Mouse (Mus musculus): ENCODE data around the gene Lif. TPM values are rescaled to one million over a fixed set of nuclear protein-coding genes. Genes with fewer than 3 reads are reported as not detected.

Gene Lif
- polyA plus RNA-seq, 1 experiment: 0.90 TPM

DNA sequence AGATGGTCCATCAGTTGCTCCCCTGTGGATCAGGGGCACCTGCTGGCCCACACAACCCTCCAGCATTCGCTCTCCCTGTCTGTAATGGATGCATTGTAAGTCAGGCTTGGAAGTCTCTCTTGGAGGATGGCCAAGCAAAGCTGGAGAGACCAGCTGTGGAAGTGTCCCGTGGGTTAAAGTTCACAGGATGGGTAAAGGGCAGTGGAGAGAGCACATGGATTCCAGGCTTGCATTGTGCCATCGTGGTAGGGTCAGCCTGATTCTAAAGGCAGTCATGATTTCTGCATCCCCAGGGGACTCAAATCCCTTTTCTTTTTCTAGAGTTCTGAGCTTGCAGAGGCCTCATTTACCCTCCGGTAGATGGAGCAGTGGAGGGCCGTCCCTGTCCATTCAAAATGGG, 399 bp downstream of the Lif start:
- Histone ChIP-seq H3K4me1 (ENCODE audit: control insufficient read depth, insufficient read depth, low read length) (no peaks in the 10 kb centered on the region), H3K4me3 (ENCODE audit: insufficient read depth, low read length) (no peak overlapping the region), H3K27ac (ENCODE audit: insufficient read depth, low read length) (no peak overlapping the region)
- TF ChIP-seq CTCF (IDR thresholded peaks at IDR 0.05; ENCODE audit: extremely low read depth, insufficient read depth, low read length) (no peak), POLR2A (IDR thresholded peaks at IDR 0.05; ENCODE audit: extremely low read depth, insufficient read depth, low read length) (no peak)

DNA sequence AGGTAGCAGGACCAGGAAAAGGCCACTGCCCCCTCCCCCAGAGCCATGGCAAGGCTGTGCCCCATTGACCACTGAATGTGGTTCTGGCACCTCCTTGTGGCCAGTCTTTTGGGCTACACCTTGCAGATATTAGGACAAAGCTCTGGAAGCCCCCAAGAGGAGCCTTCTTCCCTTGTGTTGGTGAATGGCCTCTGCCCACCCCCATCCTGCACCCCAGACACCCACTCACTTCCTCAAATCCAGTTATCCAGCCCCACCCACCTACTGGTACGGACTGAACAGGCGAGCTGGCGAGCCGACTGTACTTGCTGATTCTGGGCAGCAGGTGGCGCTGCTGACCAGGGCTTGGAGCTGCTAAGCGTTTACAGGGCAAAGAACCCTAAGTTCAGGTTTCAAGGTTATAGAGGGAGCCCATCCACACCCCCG, 1.3 kb downstream of the Lif start:
- Histone ChIP-seq H3K4me1 (ENCODE audit: control insufficient read depth, insufficient read depth, low read length) (no peaks in the 10 kb centered on the region), H3K27ac (ENCODE audit: insufficient read depth, low read length) (no peak overlapping the region), H3K4me3 (ENCODE audit: insufficient read depth, low read length) (no peak overlapping the region)
- TF ChIP-seq CTCF (IDR thresholded peaks at IDR 0.05; ENCODE audit: extremely low read depth, insufficient read depth, low read length): peak; percentile 93
- no peak for TF ChIP-seq POLR2A (IDR thresholded peaks at IDR 0.05; ENCODE audit: extremely low read depth, insufficient read depth, low read length)

DNA sequence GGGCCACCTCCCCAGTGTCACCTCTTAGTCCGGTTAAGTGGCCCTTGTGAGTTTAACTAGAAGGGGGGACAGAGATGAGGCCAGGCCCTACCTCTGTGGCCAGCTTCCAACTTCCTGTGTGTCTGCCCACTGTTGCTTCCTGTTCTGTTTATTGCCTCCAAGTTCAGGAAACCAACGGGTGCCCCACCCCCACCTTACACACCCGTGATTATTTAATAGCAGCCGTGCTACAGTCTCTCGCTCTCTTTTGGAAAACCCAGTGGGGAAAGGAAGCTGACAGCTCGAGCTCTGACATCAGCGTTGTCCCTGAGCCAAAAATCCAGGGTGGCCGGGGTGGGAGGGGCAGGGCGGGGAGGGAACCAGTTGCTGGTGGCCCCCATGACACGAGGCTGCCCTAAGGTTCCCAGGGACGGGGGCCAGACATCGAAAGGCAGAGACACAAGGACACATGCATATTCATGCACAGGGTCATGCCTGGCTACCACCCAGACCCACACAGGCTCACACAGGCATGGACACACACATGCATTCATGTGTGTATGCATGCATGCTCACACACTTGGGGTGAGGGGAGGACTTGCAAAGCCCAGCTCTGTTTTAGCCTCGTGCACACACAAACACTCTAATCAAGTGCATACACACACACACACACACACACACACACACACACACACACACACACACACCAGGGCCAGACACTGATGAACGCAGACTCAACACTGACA, 3.3 kb downstream of the Lif start:
- Histone ChIP-seq H3K27ac (ENCODE audit: insufficient read depth, low read length) (no peak overlapping the region), H3K4me3 (ENCODE audit: insufficient read depth, low read length) (no peak overlapping the region), H3K4me1 (ENCODE audit: control insufficient read depth, insufficient read depth, low read length) (no peaks in the 10 kb centered on the region)
- TF ChIP-seq CTCF (IDR thresholded peaks at IDR 0.05; ENCODE audit: extremely low read depth, insufficient read depth, low read length): no peak
- no peak for TF ChIP-seq POLR2A (IDR thresholded peaks at IDR 0.05; ENCODE audit: extremely low read depth, insufficient read depth, low read length)

DNA sequence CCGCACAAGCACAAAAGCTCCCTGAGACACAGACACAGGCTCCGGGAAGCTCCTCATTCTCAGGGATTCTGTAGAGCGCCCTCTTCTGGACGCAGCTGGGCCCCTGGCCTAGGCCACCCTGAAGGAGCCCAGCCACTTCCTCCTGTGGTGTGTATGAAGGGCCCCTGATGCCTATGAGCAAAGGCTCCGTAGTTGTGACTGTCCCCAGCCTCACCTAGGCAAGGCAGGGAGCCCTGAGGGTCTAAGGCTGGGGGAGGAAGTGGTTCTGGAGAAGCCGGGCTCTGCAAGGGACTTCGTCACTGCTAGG, 3.8 kb downstream of the Lif start:
- TF ChIP-seq POLR2A (IDR thresholded peaks at IDR 0.05; ENCODE audit: extremely low read depth, insufficient read depth, low read length): no peak
- no peak for TF ChIP-seq CTCF (IDR thresholded peaks at IDR 0.05; ENCODE audit: extremely low read depth, insufficient read depth, low read length)
- Histone ChIP-seq H3K4me1 (ENCODE audit: control insufficient read depth, insufficient read depth, low read length) (no peaks in the 10 kb centered on the region), H3K4me3 (ENCODE audit: insufficient read depth, low read length) (no peak overlapping the region), H3K27ac (ENCODE audit: insufficient read depth, low read length) (no peak overlapping the region)

- TF ChIP-seq CTCF (IDR thresholded peaks at IDR 0.05; ENCODE audit: extremely low read depth, insufficient read depth, low read length) (no peak), POLR2A (IDR thresholded peaks at IDR 0.05; ENCODE audit: extremely low read depth, insufficient read depth, low read length) (no peak)
- no peak overlapping the region for H3K4me3 ChIP-seq (ENCODE audit: insufficient read depth, low read length)
- H3K4me1 ChIP-seq (ENCODE audit: control insufficient read depth, insufficient read depth, low read length): no peaks in the 10 kb centered on the region
- no peak overlapping the region for H3K27ac ChIP-seq (ENCODE audit: insufficient read depth, low read length)
Observed at GRCm38 (mm10) chr11:4261969-4262368, 4.6 kb downstream of the Lif start.

- H3K4me3 ChIP-seq (ENCODE audit: insufficient read depth, low read length): no peak overlapping the region
- TF ChIP-seq POLR2A (IDR thresholded peaks at IDR 0.05; ENCODE audit: extremely low read depth, insufficient read depth, low read length) (no peak), CTCF (IDR thresholded peaks at IDR 0.05; ENCODE audit: extremely low read depth, insufficient read depth, low read length) (no peak)
- H3K4me1 ChIP-seq (ENCODE audit: control insufficient read depth, insufficient read depth, low read length): no peaks in the 10 kb centered on the region
Observed at GRCm38 (mm10) chr11:4262847-4263246, 5.5 kb downstream of the Lif start.

DNA sequence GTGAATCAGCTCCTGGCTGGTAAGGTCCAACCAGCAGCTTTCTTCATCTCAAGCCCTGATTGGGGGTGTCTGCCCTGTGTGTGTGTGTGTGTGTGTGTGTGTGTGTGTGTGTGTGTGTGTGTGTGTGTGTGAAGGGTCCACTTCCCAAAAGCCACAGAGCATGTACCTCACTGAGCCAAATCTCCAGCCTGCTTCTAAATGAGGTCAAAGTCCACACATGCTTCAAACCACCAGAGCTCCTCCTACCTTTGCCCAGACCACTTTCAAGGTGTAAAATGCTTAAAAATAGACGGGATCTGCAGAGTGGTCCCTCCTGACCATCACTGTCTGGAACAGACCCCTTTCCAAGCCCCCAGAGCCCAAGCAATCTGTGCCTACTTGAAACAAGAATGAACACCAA, 5.9 kb downstream of the Lif start:
- TF ChIP-seq CTCF (IDR thresholded peaks at IDR 0.05; ENCODE audit: extremely low read depth, insufficient read depth, low read length) (no peak), POLR2A (IDR thresholded peaks at IDR 0.05; ENCODE audit: extremely low read depth, insufficient read depth, low read length) (no peak)
- Histone ChIP-seq H3K4me3 (ENCODE audit: insufficient read depth, low read length) (no peak overlapping the region), H3K4me1 (ENCODE audit: control insufficient read depth, insufficient read depth, low read length) (no peaks in the 10 kb centered on the region), H3K27ac (ENCODE audit: insufficient read depth, low read length) (no peak overlapping the region)

More at GRCm38 (mm10) chr11:4262847-4263246, 5.5 kb downstream of the Lif start:
- no peak overlapping the region for H3K27ac ChIP-seq (ENCODE audit: insufficient read depth, low read length)

DNA sequence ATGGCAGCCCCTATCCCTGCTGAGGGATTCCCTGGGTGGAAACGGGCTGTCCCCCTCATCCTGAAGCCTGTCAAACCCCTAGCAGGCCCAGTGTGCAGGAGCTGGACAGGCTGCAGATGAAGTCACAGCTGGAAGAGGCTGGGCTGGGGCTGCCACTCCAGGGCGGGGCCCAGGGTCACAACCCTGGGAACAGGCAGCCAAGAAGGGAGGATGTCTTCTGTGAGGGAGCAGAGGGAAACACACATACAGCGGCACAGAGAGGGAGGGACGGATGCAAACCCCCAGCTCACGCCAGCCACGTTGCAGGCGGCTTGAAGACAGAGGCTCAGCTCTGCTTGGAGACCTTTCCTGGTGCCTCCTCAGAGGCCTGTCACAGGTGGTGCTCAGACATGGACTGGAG, 6.7 kb downstream of the Lif start:
- TF ChIP-seq CTCF (IDR thresholded peaks at IDR 0.05; ENCODE audit: extremely low read depth, insufficient read depth, low read length) (no peak), POLR2A (IDR thresholded peaks at IDR 0.05; ENCODE audit: extremely low read depth, insufficient read depth, low read length) (no peak)
- Histone ChIP-seq H3K27ac (ENCODE audit: insufficient read depth, low read length) (no peak overlapping the region), H3K4me3 (ENCODE audit: insufficient read depth, low read length) (no peak overlapping the region), H3K4me1 (ENCODE audit: control insufficient read depth, insufficient read depth, low read length) (no peaks in the 10 kb centered on the region)

- H3K27ac ChIP-seq (ENCODE audit: insufficient read depth, low read length): no peak overlapping the region
- peak overlapping the region; percentile 40 for H3K4me3 ChIP-seq (ENCODE audit: insufficient read depth, low read length)
- TF ChIP-seq CTCF (IDR thresholded peaks at IDR 0.05; ENCODE audit: extremely low read depth, insufficient read depth, low read length) (no peak), POLR2A (IDR thresholded peaks at IDR 0.05; ENCODE audit: extremely low read depth, insufficient read depth, low read length) (no peak)
- no peaks in the 10 kb centered on the region for H3K4me1 ChIP-seq (ENCODE audit: control insufficient read depth, insufficient read depth, low read length)
Observed at GRCm38 (mm10) chr11:4266271-4267201, 9.2 kb downstream of the Lif start.

DNA sequence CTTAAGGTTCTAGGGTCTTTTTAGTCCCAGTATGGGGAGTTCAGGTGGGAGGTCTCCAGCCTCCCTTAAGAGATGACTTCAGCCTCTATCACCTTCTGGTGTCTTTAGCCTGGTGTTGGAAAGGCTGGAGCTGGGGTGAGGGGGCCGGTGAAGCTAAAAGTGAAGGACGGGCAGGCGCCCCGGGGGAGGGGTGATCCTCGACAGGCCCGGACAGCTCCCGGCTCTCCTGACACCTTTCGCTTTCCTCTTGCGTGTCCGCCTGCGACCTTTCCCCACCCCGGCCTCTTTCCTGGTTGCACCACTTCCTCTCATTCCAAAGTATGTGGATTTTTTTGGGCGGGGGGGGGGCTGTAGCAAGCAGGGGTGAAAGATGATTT, 9.8 kb downstream of the Lif start:
- TF ChIP-seq POLR2A (IDR thresholded peaks at IDR 0.05; ENCODE audit: extremely low read depth, insufficient read depth, low read length) (no peak), CTCF (IDR thresholded peaks at IDR 0.05; ENCODE audit: extremely low read depth, insufficient read depth, low read length) (no peak)
- Histone ChIP-seq H3K27ac (ENCODE audit: insufficient read depth, low read length) (no peak overlapping the region), H3K4me3 (ENCODE audit: insufficient read depth, low read length) (no peak overlapping the region; the same call in 1 of the 2 replicates), H3K4me1 (ENCODE audit: control insufficient read depth, insufficient read depth, low read length) (no peaks in the 10 kb centered on the region)

All from cortical plate, adult 2 months (tissue).